8 mouse cellular contexts compared by ENCODE assay signal in the genomic region with DNA sequence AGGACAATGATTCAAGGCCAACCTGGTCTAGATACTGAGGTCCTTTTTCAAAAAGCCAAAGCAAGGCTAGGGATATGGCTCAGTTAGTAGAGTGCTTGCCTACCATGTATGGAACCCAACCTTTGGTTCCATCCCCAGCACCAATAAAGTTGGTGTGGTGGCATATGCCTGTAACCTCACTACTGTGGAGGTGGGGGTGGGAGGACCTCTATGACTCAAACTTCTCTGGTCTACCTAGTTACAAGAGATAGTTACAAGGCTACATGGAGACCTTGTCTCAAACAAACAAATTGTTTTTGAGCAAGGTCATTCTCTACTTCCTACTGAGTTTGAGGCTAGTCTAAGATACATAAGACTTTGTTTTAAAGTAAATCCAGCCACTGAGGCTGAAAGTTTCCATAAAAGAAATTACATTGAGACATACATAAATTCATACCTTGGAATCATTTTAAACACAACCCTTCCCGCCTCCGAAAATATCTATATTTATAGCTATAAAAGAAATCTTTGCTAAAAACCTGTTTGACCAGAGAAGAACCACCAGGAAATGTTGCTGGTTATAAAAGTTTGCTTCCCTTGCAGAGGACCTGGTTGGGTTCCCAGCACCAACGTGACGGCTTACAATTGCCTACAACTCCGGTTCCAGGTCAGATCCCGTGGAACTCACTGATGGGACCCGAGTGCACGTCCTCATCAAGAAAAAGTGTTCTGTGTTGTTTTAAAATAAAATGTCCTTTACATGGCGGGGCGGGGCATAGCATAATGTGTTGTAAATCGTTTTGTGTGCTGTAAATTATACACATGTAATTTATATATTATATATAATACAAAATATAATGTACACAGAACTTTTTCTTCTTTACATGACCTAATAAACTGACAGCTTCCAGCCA. TPM values are rescaled to one million over a fixed set of nuclear protein-coding genes. Genes with fewer than 3 reads are reported as not detected.
A peak's percentile ranks its signal among the peaks of the same experiment; 100 is the strongest.
DNase-seq lines count a peak whose midpoint lies in the region; ATAC-seq and TF ChIP-seq lines count a peak whose summit lies in the region.

No protein-coding gene starts in this region.

- no peaks in the 10 kb centered on the region for H3K9me3 ChIP-seq in forebrain, embryonic 10.5 days
- no peaks in the 10 kb centered on the region for H3K9me3 ChIP-seq in hindbrain, embryonic 14.5 days (ENCODE audit: control insufficient read depth, low read length)
- H3K9me3 ChIP-seq in midbrain, embryonic 13.5 days: no peaks in the 10 kb centered on the region
- H3K9me3 ChIP-seq in stomach, postnatal 0 days (ENCODE audit: control insufficient read depth, low read length): no peaks in the 10 kb centered on the region

- intact Hi-C loops in gastrocnemius, adult 2 months (cut with DNase I): loop anchor here (10.0 kb wide), 2 partner anchors 199 to 411 kb away; partner anchors contain the start of genes Carf, Fzd7 and Wdr12
- intact Hi-C loops in left cerebral cortex, postnatal 36 days (cut with DNase I): no loop called here

- peak; percentile 36 for DNase-seq in gastrocnemius, adult 2 months
- no peak for DNase-seq in gastrocnemius, postnatal 25 days
- peak; percentile 32 for DNase-seq in adrenal gland, adult 2 months
- no peak for DNase-seq in forebrain, embryonic 10.5 days (ENCODE audit: extremely low spot score, low spot score)
- no peak for DNase-seq in hindbrain, embryonic 14.5 days (ENCODE audit: low spot score)
- DNase-seq in left cerebral cortex, postnatal 36 days (ENCODE audit: low spot score in 2 of 2): peak; percentile 9 to 10
- peak; percentile 36 for DNase-seq in stomach, postnatal 0 days (ENCODE audit: low spot score)

- peak overlapping the region; percentile 83 for H3K4me3 ChIP-seq in gastrocnemius, adult 2 months
- H3K4me3 ChIP-seq in forebrain, embryonic 10.5 days: peak overlapping the region; percentile 90
- H3K4me3 ChIP-seq in hindbrain, embryonic 14.5 days (replicated peaks; ENCODE audit: low read length): peak overlapping the region; percentile 74
- peak overlapping the region; percentile 92 for H3K4me3 ChIP-seq in midbrain, embryonic 13.5 days (replicated peaks)
- H3K4me3 ChIP-seq in stomach, postnatal 0 days (ENCODE audit: low read depth, low read length): peak overlapping the region; percentile 35

- H3K27ac ChIP-seq in gastrocnemius, adult 2 months: peak overlapping the region; percentile 86
- peak overlapping the region; percentile 85 for H3K27ac ChIP-seq in forebrain, embryonic 10.5 days
- H3K27ac ChIP-seq in hindbrain, embryonic 14.5 days: no peak overlapping the region
- H3K27ac ChIP-seq in midbrain, embryonic 13.5 days: no peak overlapping the region
- peak overlapping the region; percentile 74 for H3K27ac ChIP-seq in stomach, postnatal 0 days (replicated peaks)

- TF ChIP-seq EP300 in stomach, postnatal 0 days (optimal IDR thresholded peaks at IDR 0.05): no peak

- H3K27me3 ChIP-seq in forebrain, embryonic 10.5 days (ENCODE audit: poor library complexity, severe bottlenecking): 0 out of 2 replicates have a peak, but pooled peaks cover 10% of the 10 kb centered on the region
- H3K27me3 ChIP-seq in hindbrain, embryonic 14.5 days (ENCODE audit: control insufficient read depth, insufficient read depth, low read length): 0 out of 2 replicates have a peak, but pooled peaks cover 4% of the 10 kb centered on the region
- peaks cover 17% of the 10 kb centered on the region for H3K27me3 ChIP-seq in midbrain, embryonic 13.5 days
- H3K27me3 ChIP-seq in stomach, postnatal 0 days (ENCODE audit: control insufficient read depth, insufficient read depth, low read length): no peaks in the 10 kb centered on the region

- TF ChIP-seq CTCF in gastrocnemius, adult 2 months (IDR thresholded peaks at IDR 0.05): no peak
- TF ChIP-seq CTCF in stomach, postnatal 0 days (IDR thresholded peaks at IDR 0.05; ENCODE audit: low read depth): no peak

- H3K4me1 ChIP-seq in forebrain, embryonic 10.5 days: peaks cover 24% of the 10 kb centered on the region
- H3K4me1 ChIP-seq in hindbrain, embryonic 14.5 days (replicated peaks; ENCODE audit: control insufficient read depth, insufficient read depth, low read length): peaks cover 15% of the 10 kb centered on the region
- H3K4me1 ChIP-seq in midbrain, embryonic 13.5 days (replicated peaks): peaks cover 23% of the 10 kb centered on the region
- H3K4me1 ChIP-seq in stomach, postnatal 0 days (replicated peaks; ENCODE audit: control insufficient read depth, insufficient read depth): 0 out of 2 replicates have a peak, but pooled peaks cover 2% of the 10 kb centered on the region

- peak overlapping the region; percentile 70 for H3K4me2 ChIP-seq in hindbrain, embryonic 14.5 days (replicated peaks)
- peak overlapping the region; percentile 75 for H3K4me2 ChIP-seq in midbrain, embryonic 13.5 days (replicated peaks)
- H3K4me2 ChIP-seq in stomach, postnatal 0 days (replicated peaks; ENCODE audit: low read depth): peak overlapping the region; percentile 58

- peak; percentile 56; the same call in 1 of the 2 replicates for ATAC-seq in hindbrain, embryonic 14.5 days (ENCODE audit: low FRiP score)
- ATAC-seq in midbrain, embryonic 13.5 days: no peak; the same call in 1 of the 2 replicates
- ATAC-seq in stomach, postnatal 0 days (ENCODE audit: low FRiP score, low TSS enrichment): peak; percentile 41

- peak overlapping the region; percentile 49; the same call in 1 of the 2 replicates for H3K9ac ChIP-seq in hindbrain, embryonic 14.5 days
- peak overlapping the region; percentile 63 for H3K9ac ChIP-seq in midbrain, embryonic 13.5 days (replicated peaks)
- peak overlapping the region; percentile 48; the same call in 1 of the 2 replicates for H3K9ac ChIP-seq in stomach, postnatal 0 days (ENCODE audit: low read length)

- H3K36me3 ChIP-seq in forebrain, embryonic 10.5 days (replicated peaks): peaks cover 23% of the 10 kb centered on the region
- no peaks in the 10 kb centered on the region for H3K36me3 ChIP-seq in hindbrain, embryonic 14.5 days (replicated peaks; ENCODE audit: control insufficient read depth, insufficient read depth)
- H3K36me3 ChIP-seq in midbrain, embryonic 13.5 days: no peaks in the 10 kb centered on the region
- H3K36me3 ChIP-seq in stomach, postnatal 0 days (ENCODE audit: control insufficient read depth, insufficient read depth, low read length): no peaks in the 10 kb centered on the region

- WGBS in forebrain, embryonic 10.5 days: 7% methylated on average over 11 of the region's 11 CpGs
- WGBS in hindbrain, embryonic 14.5 days: 11% methylated on average over 11 of the region's 11 CpGs
- 10% methylated on average over 11 of the region's 11 CpGs for WGBS in midbrain, embryonic 13.5 days
- WGBS in stomach, postnatal 0 days: 6% methylated on average over 11 of the region's 11 CpGs

RNA-seq across cellular contexts. Expression of gene Nop58, which starts 0.6 kb away (rescaled TPM):
- 10 to 100 TPM; 25.8 to 28.6 TPM for total RNA-seq in gastrocnemius, adult 2 months (2021)
- total RNA-seq in gastrocnemius, postnatal 25 days (2021): 10 to 100 TPM; 17.9 to 22.7 TPM
- total RNA-seq in adrenal gland, adult 2 months (2021): 100 to 1,000 TPM in 1 of 2 experiments, 10 to 100 TPM in 1; 87.4 to 129 TPM
- polyA plus RNA-seq in adrenal gland, adult 2 months (2012; rRNA removed): 16.8 and 18.9 TPM in 2 replicates
- 355 and 367 TPM in 2 replicates for polyA plus RNA-seq in forebrain, embryonic 10.5 days (2016; fragmentation: Nextera tagmentation; extraction: Ambion mirVana)
- 127 and 138 TPM in 2 replicates for polyA plus RNA-seq in hindbrain, embryonic 14.5 days (2014; fragmentation: Nextera tagmentation; extraction: Ambion mirVana)
- 10 to 100 TPM; 49.8 to 51.3 TPM for total RNA-seq in left cerebral cortex, postnatal 36 days (2021)
- polyA plus RNA-seq in midbrain, embryonic 13.5 days (2015; fragmentation: Nextera tagmentation; extraction: Ambion mirVana): 182 and 192 TPM in 2 replicates
- polyA plus RNA-seq in stomach, postnatal 0 days (2015; fragmentation: Nextera tagmentation; extraction: Ambion mirVana): 111 and 116 TPM in 2 replicates

RNA-seq across cellular contexts. Expression of gene Sumo1, which starts 13.5 kb away (rescaled TPM):
- 10 to 100 TPM; 50.3 to 69.0 TPM for total RNA-seq in gastrocnemius, adult 2 months (2021)
- total RNA-seq in gastrocnemius, postnatal 25 days (2021): 10 to 100 TPM; 48.0 to 49.4 TPM
- 100 to 1,000 TPM; 112 to 132 TPM for total RNA-seq in adrenal gland, adult 2 months (2021)
- polyA plus RNA-seq in adrenal gland, adult 2 months (2012; rRNA removed): 3.4 and 3.8 TPM in 2 replicates
- polyA plus RNA-seq in forebrain, embryonic 10.5 days (2016; fragmentation: Nextera tagmentation; extraction: Ambion mirVana): 560 and 574 TPM in 2 replicates
- 340 and 359 TPM in 2 replicates for polyA plus RNA-seq in hindbrain, embryonic 14.5 days (2014; fragmentation: Nextera tagmentation; extraction: Ambion mirVana)
- 100 to 1,000 TPM; 121 to 123 TPM for total RNA-seq in left cerebral cortex, postnatal 36 days (2021)
- 453 and 473 TPM in 2 replicates for polyA plus RNA-seq in midbrain, embryonic 13.5 days (2015; fragmentation: Nextera tagmentation; extraction: Ambion mirVana)
- 224 TPM in 2 replicates for polyA plus RNA-seq in stomach, postnatal 0 days (2015; fragmentation: Nextera tagmentation; extraction: Ambion mirVana)

Comparison
In these comparisons a context has a peak if more than half of its experiments do, and no peak if none do; other contexts are left out.
1. DNase-seq: peak in gastrocnemius, adult 2 months (single experiment), adrenal gland, adult 2 months (single experiment), left cerebral cortex, postnatal 36 days (2 of 2) and stomach, postnatal 0 days (single experiment); none in gastrocnemius, postnatal 25 days (single experiment), forebrain, embryonic 10.5 days (single experiment) and hindbrain, embryonic 14.5 days (single experiment).
2. H3K27ac ChIP-seq: peak in gastrocnemius, adult 2 months (single experiment), forebrain, embryonic 10.5 days (single experiment) and stomach, postnatal 0 days (single experiment); none in hindbrain, embryonic 14.5 days (single experiment) and midbrain, embryonic 13.5 days (single experiment).
3. H3K4me3 ChIP-seq: peak in every context shown above with its lines; median percentile 92 in midbrain, embryonic 13.5 days; 90 in forebrain, embryonic 10.5 days; 83 in gastrocnemius, adult 2 months; 74 in hindbrain, embryonic 14.5 days; 35 in stomach, postnatal 0 days.
4. RNA of gene Sumo1, which starts 13.5 kb away (polyA plus RNA-seq): 560 to 574 TPM in forebrain, embryonic 10.5 days, 453 to 473 TPM in midbrain, embryonic 13.5 days, 340 to 359 TPM in hindbrain, embryonic 14.5 days and 224 TPM in stomach, postnatal 0 days; 3.4 to 3.8 TPM in adrenal gland, adult 2 months; every median in the first group is over 10 times any median in the second.
5. Peak in every context shown above with its lines, with median percentiles within 50 percentile points of each other: H3K4me2 ChIP-seq and H3K9ac ChIP-seq.